Mouse (Mus musculus) embryonic facial prominence, embryonic 11.5 days (tissue): ENCODE results near the gene Clec2e. TPM values are rescaled to one million over a fixed set of nuclear protein-coding genes. Genes with fewer than 3 reads are reported as not detected.

ENCODE experiments used
- ATAC-seq: fragments of 200-750 bp; cut with Nextera tagmentation; replicated peaks from 2 replicates; pipeline ENCODE4 v1.8.0; 2017; ENCODE audit warnings: low read depth; ENCODE audit not compliant: insufficient number of reproducible peaks, low FRiP score, low TSS enrichment
- DNase-seq: peaks from one replicate; pipeline ENCODE4 v3.0.0-alpha.2; 2015; ENCODE audit warnings: low spot score
- H3K27ac ChIP-seq: fragments of 300-500 bp; sonication (generic); replicated peaks from 2 replicates; pipeline ENCODE4 v1.5.1; 2014; ENCODE audit warnings: mild to moderate bottlenecking, low read depth, low read length, control low read depth
- H3K27me3 ChIP-seq: fragments of 300-500 bp; sonication (generic); 2 replicates; pipeline ENCODE4 v1.6.1; 2014; ENCODE audit warnings: mild to moderate bottlenecking, low read length, moderate library complexity, mixed read lengths; ENCODE audit not compliant: control insufficient read depth, insufficient read depth
- H3K36me3 ChIP-seq: fragments of 300-500 bp; sonication (generic); replicated peaks from 2 replicates; pipeline ENCODE4 v1.6.1; 2014; ENCODE audit warnings: low read depth, mild to moderate bottlenecking, low read length, moderate library complexity, mixed read lengths; ENCODE audit not compliant: control insufficient read depth, insufficient read depth
- H3K4me1 ChIP-seq: fragments of 300-500 bp; sonication (generic); 2 replicates; pipeline ENCODE4 v1.6.1; 2014; ENCODE audit warnings: low read length, mixed read lengths; ENCODE audit not compliant: control insufficient read depth, insufficient read depth
- H3K4me2 ChIP-seq: fragments of 300-500 bp; sonication (generic); 2 replicates; pipeline ENCODE4 v1.6.1; 2014; ENCODE audit warnings: low read depth, mild to moderate bottlenecking, control low read depth, low read length, moderate library complexity
- H3K4me3 ChIP-seq: fragments of 300-500 bp; sonication (generic); 2 replicates; pipeline ENCODE4 v1.5.1; 2014; ENCODE audit warnings: low read depth, low read length, control low read depth
- H3K9ac ChIP-seq: fragments of 300-500 bp; sonication (generic); replicated peaks from 2 replicates; pipeline ENCODE4 v1.6.1; 2014; ENCODE audit warnings: mild to moderate bottlenecking, control low read depth, low read length
- H3K9me3 ChIP-seq: fragments of 300-500 bp; sonication (generic); replicated peaks from 2 replicates; pipeline ENCODE4 v1.6.1; 2016; ENCODE audit warnings: mild to moderate bottlenecking, low read length, inconsistent platforms, mixed read lengths; ENCODE audit not compliant: control insufficient read depth
- WGBS: fragments of 180-500 bp; shearing (Covaris S2); extraction: QIAGEN DNeasy Blood & Tissue Kit; methylation state at CpG from one replicate; pipeline ENCODE4 v1.1.7; 2014; 5-methylcytosine and 5-hydroxymethylcytosine counted together
- polyA plus RNA-seq: library from polyadenylated mRNA; unstranded; fragments of >200 nt; fragmentation: Nextera tagmentation; extraction: Ambion mirVana; gene quantifications from 2 replicates; pipeline ENCODE4 v1.2.1, GENCODE M21; 2014

Clec2e gene
- polyA plus RNA-seq, 1 experiment from 2014 or later = not detected

- Histone ChIP-seq H3K27me3 (no peaks in the 10 kb centered on the region), H3K4me3 (no peak overlapping the region), H3K27ac (no peak overlapping the region), H3K9ac (no peak overlapping the region), H3K4me1 (no peaks in the 10 kb centered on the region), H3K36me3 (no peaks in the 10 kb centered on the region), H3K9me3 (no peaks in the 10 kb centered on the region), H3K4me2 (no peak overlapping the region)
- no peak for ATAC-seq
- DNase-seq = no peak
- WGBS = 92% methylated on average over 3 of the region's 3 CpGs
Measured at GRCm38 (mm10) chr6:129056237-129056636, 44.5 kb downstream of the Clec2e start.

GRCm38 (mm10) chr6:129051731-129052130, 49.0 kb downstream of the Clec2e start:
- Histone ChIP-seq H3K27ac (no peak overlapping the region), H3K9me3 (no peaks in the 10 kb centered on the region), H3K4me2 (no peak overlapping the region), H3K9ac (no peak overlapping the region), H3K4me1 (no peaks in the 10 kb centered on the region), H3K36me3 (no peaks in the 10 kb centered on the region), H3K4me3 (no peak overlapping the region), H3K27me3 (no peaks in the 10 kb centered on the region)
- ATAC-seq = no peak
- 84% methylated on average over 5 of the region's 5 CpGs for WGBS
- DNase-seq = no peak

- no peak overlapping the region for H3K4me2 ChIP-seq
- DNase-seq (no peak), ATAC-seq (no peak)
- no peak overlapping the region for H3K4me3 ChIP-seq
- no peak overlapping the region for H3K9ac ChIP-seq
- no peaks in the 10 kb centered on the region for H3K27me3 ChIP-seq
- H3K4me1 ChIP-seq = no peaks in the 10 kb centered on the region
- H3K9me3 ChIP-seq = no peaks in the 10 kb centered on the region
- 82% methylated on average over 3 of the region's 3 CpGs for WGBS
- no peaks in the 10 kb centered on the region for H3K36me3 ChIP-seq
- no peak overlapping the region for H3K27ac ChIP-seq
Measured at GRCm38 (mm10) chr6:129051086-129051485, 49.6 kb downstream of the Clec2e start.

GRCm38 (mm10) chr6:129049596-129050251, 51.0 kb downstream of the Clec2e start:
- Histone ChIP-seq H3K9me3 (no peaks in the 10 kb centered on the region), H3K27me3 (no peaks in the 10 kb centered on the region), H3K36me3 (no peaks in the 10 kb centered on the region), H3K4me2 (peak overlapping the region; percentile 38), H3K9ac (peak overlapping the region; percentile 44), H3K27ac (no peak overlapping the region), H3K4me1 (no peaks in the 10 kb centered on the region), H3K4me3 (no peak overlapping the region; the same call in 1 of the 2 replicates)
- 5% methylated on average over 8 of the region's 8 CpGs for WGBS
- peak; percentile 17 for DNase-seq
- peak; percentile 63 for ATAC-seq

GRCm38 (mm10) chr6:129048857-129049473, 51.7 kb downstream of the Clec2e start:
- Histone ChIP-seq H3K9me3 (no peaks in the 10 kb centered on the region), H3K4me2 (peak overlapping the region; percentile 62), H3K27me3 (no peaks in the 10 kb centered on the region), H3K27ac (no peak overlapping the region), H3K4me3 (peak overlapping the region; percentile 35), H3K9ac (peak overlapping the region; percentile 63), H3K36me3 (no peaks in the 10 kb centered on the region), H3K4me1 (no peaks in the 10 kb centered on the region)
- DNase-seq (peak; percentile 74), ATAC-seq (peak; percentile 95)
- under 1% methylated on average over 13 of the region's 13 CpGs for WGBS

GRCm38 (mm10) chr6:129048381-129048780, 52.3 kb downstream of the Clec2e start:
- no peaks in the 10 kb centered on the region for H3K9me3 ChIP-seq
- H3K4me2 ChIP-seq = no peak overlapping the region
- 29% methylated on average over 4 of the region's 4 CpGs for WGBS
- H3K27ac ChIP-seq = no peak overlapping the region
- H3K9ac ChIP-seq = no peak overlapping the region
- no peaks in the 10 kb centered on the region for H3K4me1 ChIP-seq
- no peaks in the 10 kb centered on the region for H3K36me3 ChIP-seq
- ATAC-seq (no peak), DNase-seq (no peak)
- no peak overlapping the region for H3K4me3 ChIP-seq
- no peaks in the 10 kb centered on the region for H3K27me3 ChIP-seq

GRCm38 (mm10) chr6:129045601-129046000, 55.1 kb downstream of the Clec2e start, which contains the start of gene Klrb1f:
TSS of gene Klrb1f (plus strand) at chr6:129045901.
- H3K9me3 ChIP-seq = no peaks in the 10 kb centered on the region
- H3K27me3 ChIP-seq = no peaks in the 10 kb centered on the region
- no peak within 1 kb of the TSS for H3K27ac ChIP-seq
- WGBS = 80% methylated on average over 2 of the region's 2 CpGs
- no peaks in the 10 kb centered on the region for H3K4me1 ChIP-seq
- no peaks in the 10 kb centered on the region for H3K36me3 ChIP-seq
- H3K4me3 ChIP-seq = no peak within 1 kb of the TSS
- ATAC-seq (no peak), DNase-seq (no peak)
- H3K4me2 ChIP-seq = no peak within 1 kb of the TSS
- no peak within 1 kb of the TSS for H3K9ac ChIP-seq

- ATAC-seq (no peak), DNase-seq (no peak)
- no peak overlapping the region for H3K9ac ChIP-seq
- H3K27me3 ChIP-seq = no peaks in the 10 kb centered on the region
- no peaks in the 10 kb centered on the region for H3K36me3 ChIP-seq
- H3K9me3 ChIP-seq = no peaks in the 10 kb centered on the region
- no peak overlapping the region for H3K4me3 ChIP-seq
- H3K4me2 ChIP-seq = no peak overlapping the region
- H3K27ac ChIP-seq = no peak overlapping the region
- no peaks in the 10 kb centered on the region for H3K4me1 ChIP-seq
Measured at GRCm38 (mm10) chr6:129042470-129042869, 58.2 kb downstream of the Clec2e start.
